Mouse (Mus musculus) leukemia stem cell, adult 10-12 weeks (primary cell): ENCODE measurements around the gene Rac1. TPM values are rescaled to one million over a fixed set of nuclear protein-coding genes. Genes with fewer than 3 reads are reported as not detected.

ENCODE experiments used
- polyA plus RNA-seq: library from polyadenylated mRNA; stranded (reverse); fragments of >175 nt; gene quantifications from 2 replicates; pipeline ENCODE4 v1.2.3, GENCODE M21; 2012; ENCODE audit warnings: low replicate concordance

The Rac1 gene
- polyA plus RNA-seq: 41.3 and 82.8 TPM in 2 replicates

GRCm38 (mm10) chr5:143527486-143528307 is at the start of gene Rac1:
Rac1 (minus strand) TSS chr5:143528036.

GRCm38 (mm10) chr5:143464100-143464756 is 63.6 kb downstream of the Rac1 start, which contains the start of gene Daglb:
Daglb (plus strand) TSS chr5:143464584.

Other genes with a start within 250 kb of the Rac1 start
- 0.09 and 0.14 TPM in 2 replicates for gene Zfp853, start 234.4 kb downstream of the Rac1 start, polyA plus RNA-seq
- 143 and 151 TPM in 2 replicates for gene E130309D02Rik, start 212.7 kb downstream of the Rac1 start, polyA plus RNA-seq
- gene Zdhhc4, start 198.8 kb downstream of the Rac1 start, polyA plus RNA-seq: 13.0 and 79.5 TPM in 2 replicates
- gene Grid2ip, start 170.7 kb downstream of the Rac1 start, polyA plus RNA-seq: not detected in 2 replicates
- gene Kdelr2, start 124.2 kb downstream of the Rac1 start, polyA plus RNA-seq: 33.5 and 102 TPM in 2 replicates
- gene Daglb, start 63.5 kb downstream of the Rac1 start, polyA plus RNA-seq: 6.5 and 11.6 TPM in 2 replicates
- 35.8 and 51.1 TPM in 2 replicates for gene Cyth3, start 94.4 kb upstream of the Rac1 start, polyA plus RNA-seq
- gene Usp42, start 204.2 kb upstream of the Rac1 start, polyA plus RNA-seq: 12.4 and 28.1 TPM in 2 replicates